Mouse (Mus musculus): ENCODE data around the gene Shisa2. TPM values are rescaled to one million over a fixed set of nuclear protein-coding genes. Genes with fewer than 3 reads are reported as not detected.

The Shisa2 gene
- polyA plus RNA-seq, 1 experiment, result not detected

- no peaks in the 10 kb centered on the region for H3K9me3 ChIP-seq (ENCODE audit: control insufficient read depth, low read length)
- H3K4me3 ChIP-seq (replicated peaks), result no peak overlapping the region
- no peak for TF ChIP-seq GATA1 (IDR thresholded peaks at IDR 0.05; ENCODE audit: low read length)
- TF ChIP-seq TAL1 (IDR thresholded peaks at IDR 0.05; ENCODE audit: low read length), result no peak
- no peaks in the 10 kb centered on the region for H3K36me3 ChIP-seq (ENCODE audit: control insufficient read depth)
- no peaks in the 10 kb centered on the region for H3K4me1 ChIP-seq (ENCODE audit: control insufficient read depth)
- no peaks in the 10 kb centered on the region for H3K27me3 ChIP-seq (ENCODE audit: control insufficient read depth)
Measured at GRCm38 (mm10) chr14:59643582-59643981, 18.5 kb downstream of the Shisa2 start.

DNA sequence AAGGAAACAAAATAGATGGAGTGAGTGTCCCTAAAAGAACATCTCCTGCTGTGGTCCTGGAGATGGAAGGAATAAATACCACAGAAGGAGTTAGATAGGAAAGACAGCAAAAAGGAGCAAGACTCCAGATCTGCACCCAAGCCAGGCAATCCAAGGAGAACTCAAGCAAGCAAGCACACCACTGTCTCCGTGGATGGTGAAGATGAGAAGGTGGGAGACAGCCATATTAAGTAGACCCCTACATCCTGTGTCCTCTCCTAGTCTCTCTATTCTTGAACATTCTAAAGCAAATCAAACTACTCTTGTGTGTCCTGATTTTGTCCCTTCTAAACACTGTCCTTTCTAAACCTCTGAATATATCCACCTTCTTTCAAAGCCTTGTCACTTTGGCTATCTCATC lies 19.1 kb downstream of the Shisa2 start:
- TF ChIP-seq GATA1 (IDR thresholded peaks at IDR 0.05; ENCODE audit: low read length) (no peak), TAL1 (IDR thresholded peaks at IDR 0.05; ENCODE audit: low read length) (no peak)
- Histone ChIP-seq H3K4me1 (ENCODE audit: control insufficient read depth) (no peaks in the 10 kb centered on the region), H3K27me3 (ENCODE audit: control insufficient read depth) (no peaks in the 10 kb centered on the region), H3K4me3 (replicated peaks) (no peak overlapping the region), H3K36me3 (ENCODE audit: control insufficient read depth) (no peaks in the 10 kb centered on the region), H3K9me3 (ENCODE audit: control insufficient read depth, low read length) (no peaks in the 10 kb centered on the region)

DNA sequence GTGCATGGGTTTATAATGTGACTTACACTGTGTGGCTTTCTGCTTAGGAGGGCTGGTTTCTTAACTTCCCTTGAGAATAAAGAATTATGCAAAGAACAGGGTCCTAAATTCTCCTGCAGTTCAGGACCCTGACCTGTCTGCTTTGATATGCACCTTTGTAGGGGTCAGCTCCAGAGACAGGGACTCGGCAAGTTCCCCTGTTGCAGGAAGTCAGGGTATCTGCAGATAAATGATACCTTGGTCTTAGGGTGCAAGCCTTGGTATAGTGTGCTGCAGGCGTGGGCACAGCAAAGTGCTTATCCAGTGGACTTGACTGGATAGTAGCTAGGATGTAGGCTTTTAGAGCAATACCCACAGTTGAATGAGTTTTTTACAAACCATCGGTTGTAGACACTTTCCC lies 19.8 kb downstream of the Shisa2 start:
- Histone ChIP-seq H3K27me3 (ENCODE audit: control insufficient read depth) (no peaks in the 10 kb centered on the region), H3K4me1 (ENCODE audit: control insufficient read depth) (no peaks in the 10 kb centered on the region), H3K36me3 (ENCODE audit: control insufficient read depth) (no peaks in the 10 kb centered on the region), H3K9me3 (ENCODE audit: control insufficient read depth, low read length) (no peaks in the 10 kb centered on the region), H3K4me3 (replicated peaks) (no peak overlapping the region)
- TF ChIP-seq GATA1 (IDR thresholded peaks at IDR 0.05; ENCODE audit: low read length) (no peak), TAL1 (IDR thresholded peaks at IDR 0.05; ENCODE audit: low read length) (no peak)

DNA sequence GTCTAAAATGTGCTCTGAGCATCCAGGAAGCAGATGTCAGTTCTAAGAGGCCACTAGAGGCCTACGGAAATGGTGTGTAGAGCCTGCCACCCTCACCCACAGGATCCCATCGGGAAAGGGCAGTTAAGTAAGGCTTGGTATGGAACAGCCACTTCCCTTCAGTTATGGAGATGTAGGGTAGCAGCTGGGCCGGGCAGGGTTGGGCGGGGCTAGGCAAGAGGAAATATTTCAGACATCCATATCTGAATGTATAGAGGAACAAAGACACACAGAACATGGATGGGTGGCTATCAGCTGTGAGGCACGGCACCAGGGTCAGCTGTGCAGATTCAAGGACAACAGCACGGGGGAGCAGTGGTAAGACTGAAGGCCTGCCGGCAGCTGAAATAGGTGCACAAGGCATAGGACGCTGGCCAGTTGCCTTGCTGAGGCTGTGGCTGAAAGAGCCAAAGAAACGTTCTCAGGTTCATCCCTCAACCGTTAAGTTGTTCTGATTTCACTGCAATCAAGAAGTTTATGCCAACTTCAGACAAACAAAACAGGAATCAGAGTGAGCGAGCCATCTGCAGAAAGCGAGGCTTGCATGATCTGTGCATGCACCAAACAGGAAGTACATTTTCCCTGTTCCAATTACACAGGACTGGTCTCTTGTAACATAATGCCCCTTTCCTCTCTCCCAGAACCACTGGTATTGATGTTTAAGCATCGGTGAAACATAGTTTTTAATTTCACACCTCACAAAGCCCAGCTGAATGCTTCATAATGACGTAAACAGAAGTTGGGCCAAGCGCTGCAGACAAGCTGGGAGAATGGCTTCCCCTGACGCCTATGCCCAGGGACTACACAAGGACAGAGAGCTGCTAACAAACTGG lies 22.0 kb downstream of the Shisa2 start:
- no peak for TF ChIP-seq TAL1 (IDR thresholded peaks at IDR 0.05; ENCODE audit: low read length)
- no peak for TF ChIP-seq GATA1 (IDR thresholded peaks at IDR 0.05; ENCODE audit: low read length)
- no peaks in the 10 kb centered on the region for H3K9me3 ChIP-seq (ENCODE audit: control insufficient read depth, low read length)
- H3K4me1 ChIP-seq (ENCODE audit: control insufficient read depth), result no peaks in the 10 kb centered on the region
- no peaks in the 10 kb centered on the region for H3K36me3 ChIP-seq (ENCODE audit: control insufficient read depth)
- H3K4me3 ChIP-seq (replicated peaks), result no peak overlapping the region
- no peaks in the 10 kb centered on the region for H3K27me3 ChIP-seq (ENCODE audit: control insufficient read depth)

- Histone ChIP-seq H3K36me3 (ENCODE audit: control insufficient read depth) (no peaks in the 10 kb centered on the region), H3K9me3 (ENCODE audit: control insufficient read depth, low read length) (no peaks in the 10 kb centered on the region), H3K4me3 (replicated peaks) (no peak overlapping the region), H3K27me3 (ENCODE audit: control insufficient read depth) (no peaks in the 10 kb centered on the region), H3K4me1 (ENCODE audit: control insufficient read depth) (no peaks in the 10 kb centered on the region)
- no peak for TF ChIP-seq GATA1 (IDR thresholded peaks at IDR 0.05; ENCODE audit: low read length)
- TF ChIP-seq TAL1 (IDR thresholded peaks at IDR 0.05; ENCODE audit: low read length), result no peak
Measured at GRCm38 (mm10) chr14:59648611-59649010, 23.5 kb downstream of the Shisa2 start.

DNA sequence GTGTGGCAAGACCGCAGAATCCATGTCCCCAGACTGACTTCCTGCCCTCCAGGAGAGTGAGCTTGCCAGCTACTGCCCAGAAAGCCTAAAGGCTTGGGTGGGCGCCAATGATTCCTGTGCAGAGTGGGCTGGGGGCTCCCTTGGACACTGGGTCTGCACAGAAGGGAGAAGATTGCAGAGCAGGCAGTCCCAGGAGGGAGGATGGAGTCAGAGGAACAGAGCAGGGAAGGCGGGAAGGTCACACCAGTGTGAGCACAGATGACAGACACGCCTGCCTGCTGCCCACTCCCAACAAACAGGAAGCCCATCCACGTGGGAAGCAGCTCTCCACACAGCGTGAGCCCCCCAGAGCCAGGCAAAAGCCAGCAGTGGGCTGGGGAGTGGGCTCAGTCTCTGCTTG lies 24.2 kb downstream of the Shisa2 start:
- H3K36me3 ChIP-seq (ENCODE audit: control insufficient read depth), result no peaks in the 10 kb centered on the region
- TF ChIP-seq GATA1 (IDR thresholded peaks at IDR 0.05; ENCODE audit: low read length) (no peak), TAL1 (IDR thresholded peaks at IDR 0.05; ENCODE audit: low read length) (no peak)
- no peak overlapping the region for H3K4me3 ChIP-seq (replicated peaks)
- no peaks in the 10 kb centered on the region for H3K27me3 ChIP-seq (ENCODE audit: control insufficient read depth)
- no peaks in the 10 kb centered on the region for H3K4me1 ChIP-seq (ENCODE audit: control insufficient read depth)
- no peaks in the 10 kb centered on the region for H3K9me3 ChIP-seq (ENCODE audit: control insufficient read depth, low read length)

- H3K4me3 ChIP-seq (replicated peaks), result no peak overlapping the region
- H3K27me3 ChIP-seq (ENCODE audit: control insufficient read depth), result no peaks in the 10 kb centered on the region
- no peaks in the 10 kb centered on the region for H3K9me3 ChIP-seq (ENCODE audit: control insufficient read depth, low read length)
- TF ChIP-seq TAL1 (IDR thresholded peaks at IDR 0.05; ENCODE audit: low read length), result no peak
- TF ChIP-seq GATA1 (IDR thresholded peaks at IDR 0.05; ENCODE audit: low read length), result no peak
- H3K36me3 ChIP-seq (ENCODE audit: control insufficient read depth), result no peaks in the 10 kb centered on the region
- H3K4me1 ChIP-seq (ENCODE audit: control insufficient read depth), result no peaks in the 10 kb centered on the region
Measured at GRCm38 (mm10) chr14:59656591-59656990, 31.5 kb downstream of the Shisa2 start.

DNA sequence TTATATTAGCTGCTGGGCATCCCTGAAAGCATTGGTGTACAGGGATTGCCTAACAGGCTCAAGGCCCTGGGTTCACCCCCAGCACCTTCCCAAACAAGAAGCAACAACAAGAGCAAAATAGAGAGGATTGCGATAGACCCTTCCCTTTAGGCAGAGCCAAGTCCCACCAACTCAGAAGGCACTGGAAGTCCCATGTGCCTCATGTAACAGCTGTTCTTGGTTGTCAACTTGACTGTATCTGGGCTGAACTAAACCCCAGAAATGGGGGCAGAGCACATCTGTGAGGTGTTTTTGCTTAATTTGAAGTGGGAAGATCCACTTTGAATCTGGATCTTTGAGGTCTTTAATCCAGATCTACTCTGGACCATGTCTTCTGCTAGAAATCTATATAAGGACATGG lies 32.0 kb downstream of the Shisa2 start:
- no peak for TF ChIP-seq GATA1 (IDR thresholded peaks at IDR 0.05; ENCODE audit: low read length)
- no peak for TF ChIP-seq TAL1 (IDR thresholded peaks at IDR 0.05; ENCODE audit: low read length)
- Histone ChIP-seq H3K9me3 (ENCODE audit: control insufficient read depth, low read length) (no peaks in the 10 kb centered on the region), H3K27me3 (ENCODE audit: control insufficient read depth) (no peaks in the 10 kb centered on the region), H3K36me3 (ENCODE audit: control insufficient read depth) (no peaks in the 10 kb centered on the region), H3K4me3 (replicated peaks) (no peak overlapping the region), H3K4me1 (ENCODE audit: control insufficient read depth) (no peaks in the 10 kb centered on the region)

- Histone ChIP-seq H3K9me3 (ENCODE audit: control insufficient read depth, low read length) (no peaks in the 10 kb centered on the region), H3K36me3 (ENCODE audit: control insufficient read depth) (no peaks in the 10 kb centered on the region), H3K4me1 (ENCODE audit: control insufficient read depth) (no peaks in the 10 kb centered on the region), H3K4me3 (replicated peaks) (no peak overlapping the region), H3K27me3 (ENCODE audit: control insufficient read depth) (no peaks in the 10 kb centered on the region)
- TF ChIP-seq TAL1 (IDR thresholded peaks at IDR 0.05; ENCODE audit: low read length) (no peak), GATA1 (IDR thresholded peaks at IDR 0.05; ENCODE audit: low read length) (no peak)
Measured at GRCm38 (mm10) chr14:59672893-59673515, 47.9 kb downstream of the Shisa2 start.
